Mouse (Mus musculus) brain, embryonic 14.5 days (tissue): ENCODE data around the gene Zfp691.

ENCODE experiments used
- CTCF ChIP-seq: fragments of 200-500 bp; IDR thresholded peaks from 2 replicates; pipeline ENCODE4 v1.5.1; 2012; ENCODE audit warnings: inconsistent platforms, mild to moderate bottlenecking, moderate library complexity, borderline replicate concordance; ENCODE audit not compliant: insufficient read depth, insufficient read length; ENCODE audit errors: extremely low read depth
- POLR2A ChIP-seq: fragments of 200-500 bp; IDR thresholded peaks from 2 replicates; pipeline ENCODE4 v1.6.1; 2012; ENCODE audit warnings: mild to moderate bottlenecking, inconsistent platforms, borderline replicate concordance; ENCODE audit not compliant: poor library complexity, insufficient read depth, insufficient read length, severe bottlenecking; ENCODE audit errors: extremely low read depth

DNA sequence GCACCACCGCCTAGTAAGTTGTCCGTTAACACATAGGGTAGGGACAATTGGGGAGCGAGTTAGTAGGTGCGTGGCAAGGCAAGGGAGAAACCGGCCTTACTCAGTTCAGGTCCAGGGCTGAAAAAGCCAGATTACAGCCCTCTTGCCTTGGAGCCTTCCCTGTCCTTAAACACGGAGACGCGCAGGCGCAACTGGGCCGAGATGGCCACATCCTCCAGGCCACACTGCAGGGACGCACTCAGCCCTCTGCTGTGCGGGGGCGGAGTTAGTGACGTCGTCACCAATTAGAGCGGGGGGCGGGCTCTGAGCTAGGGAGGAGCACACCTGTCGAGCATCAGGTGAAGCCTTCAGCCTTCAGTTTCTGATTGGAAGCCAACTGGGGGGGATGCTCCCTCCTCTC, 35.8 kb downstream of the Zfp691 start:
- no peak for TF ChIP-seq POLR2A
- TF ChIP-seq CTCF: no peak
